1 mouse cellular context compared by ENCODE assay signal in genomic region chr4:83253679-83254078, GRCm38 (mm10).
TF ChIP-seq lines count a peak whose summit lies in the region.

No protein-coding gene starts in this region.

TF ChIP-seq in MEL, 35 proteins besides CTCF, POLR2A, EP300 and RAD21 (continued from another document):
- TF ChIP-seq ZNF384 (IDR thresholded peaks at IDR 0.05; ENCODE audit: low read depth, low read length) (peak; percentile 69; the same call in 1 of the 2 replicates), GATA1 (IDR thresholded peaks at IDR 0.05; ENCODE audit: low read depth, low read length) (0 out of 2 replicates have a peak, but pooled peaks have one; percentile 12), MYB (IDR thresholded peaks at IDR 0.05; ENCODE audit: low read depth, low read length) (no peak)
TF ChIP-seq in MEL: peak in this region for 4.
